Mouse (Mus musculus): Measurements from ENCODE around the gene Cmip. TPM values are rescaled to one million over a fixed set of nuclear protein-coding genes. Genes with fewer than 3 reads are reported as not detected.

Gene Cmip
- polyA plus RNA-seq, 1 experiment from 2014 or later: 39.9 TPM

GRCm38 (mm10) chr8:117257821-117258575 is 1.1 kb downstream of the Cmip start:
- peak; percentile 76 for DNase-seq (ENCODE audit: low spot score)

GRCm38 (mm10) chr8:117258576-117259040 is 1.7 kb downstream of the Cmip start:
- DNase-seq (ENCODE audit: low spot score): no peak

- DNase-seq (ENCODE audit: low spot score): no peak
Measured at GRCm38 (mm10) chr8:117259431-117260001, 2.7 kb downstream of the Cmip start.

GRCm38 (mm10) chr8:117260234-117260929 is 3.5 kb downstream of the Cmip start:
- DNase-seq (ENCODE audit: low spot score): no peak

GRCm38 (mm10) chr8:117260930-117261475 is 4.1 kb downstream of the Cmip start:
- no peak for DNase-seq (ENCODE audit: low spot score)

- DNase-seq (ENCODE audit: low spot score): peak; percentile 39
Measured at GRCm38 (mm10) chr8:117261702-117262101, 4.8 kb downstream of the Cmip start.

- DNase-seq (ENCODE audit: low spot score): no peak
Measured at GRCm38 (mm10) chr8:117262685-117263084, 5.8 kb downstream of the Cmip start.

GRCm38 (mm10) chr8:117263442-117263841 is 6.6 kb downstream of the Cmip start:
- no peak for DNase-seq (ENCODE audit: low spot score)

- DNase-seq (ENCODE audit: low spot score): no peak
Measured at GRCm38 (mm10) chr8:117265079-117265478, 8.2 kb downstream of the Cmip start.

- no peak for DNase-seq (ENCODE audit: low spot score)
Measured at GRCm38 (mm10) chr8:117267403-117268129, 10.7 kb downstream of the Cmip start.

- DNase-seq (ENCODE audit: low spot score): peak; percentile 51
Measured at GRCm38 (mm10) chr8:117278234-117278633, 21.4 kb downstream of the Cmip start.

- no peak for DNase-seq (ENCODE audit: low spot score)
Measured at GRCm38 (mm10) chr8:117278668-117279132, 21.8 kb downstream of the Cmip start.

GRCm38 (mm10) chr8:117280488-117280887 is 23.6 kb downstream of the Cmip start:
- no peak for DNase-seq (ENCODE audit: low spot score)

- no peak for DNase-seq (ENCODE audit: low spot score)
Measured at GRCm38 (mm10) chr8:117281676-117282075, 24.8 kb downstream of the Cmip start.

- DNase-seq (ENCODE audit: low spot score): peak; percentile 43
Measured at GRCm38 (mm10) chr8:117282141-117282950, 25.5 kb downstream of the Cmip start.

- no peak for DNase-seq (ENCODE audit: low spot score)
Measured at GRCm38 (mm10) chr8:117284768-117285484, 28.1 kb downstream of the Cmip start.

GRCm38 (mm10) chr8:117287966-117288365 is 31.1 kb downstream of the Cmip start:
- DNase-seq (ENCODE audit: low spot score): peak; percentile 23

GRCm38 (mm10) chr8:117289016-117289415 is 32.2 kb downstream of the Cmip start:
- no peak for DNase-seq (ENCODE audit: low spot score)

GRCm38 (mm10) chr8:117290506-117290905 is 33.6 kb downstream of the Cmip start:
- no peak for DNase-seq (ENCODE audit: low spot score)

GRCm38 (mm10) chr8:117292262-117292661 is 35.4 kb downstream of the Cmip start:
- DNase-seq (ENCODE audit: low spot score): no peak
